Mouse (Mus musculus) stomach, postnatal 0 days (tissue): ENCODE measurements at regions not wholly inside any gene's neighbourhood (a gene's known extent, or its start where the extent isn't known, plus 50 kb on each side); places are given as distances from the start of the nearest gene placed in this dataset.

Experiments used
- ATAC-seq: fragments of 200-750 bp; cut with Nextera tagmentation; 2 replicates; pipeline ENCODE4 v1.8.0; 2017; ENCODE audit not compliant: low FRiP score, low TSS enrichment
- DNase-seq: peaks from one replicate; pipeline ENCODE4 v3.0.0-alpha.2; 2016; ENCODE audit warnings: low spot score
- H3K27ac ChIP-seq: fragments of 300-500 bp; sonication (generic); replicated peaks from 2 replicates; pipeline ENCODE4 v1.5.1; 2014; ENCODE audit warnings: mild to moderate bottlenecking, control low read depth
- H3K27me3 ChIP-seq: fragments of 300-500 bp; sonication (generic); 2 replicates; pipeline ENCODE4 v1.6.1; 2014; ENCODE audit warnings: low read length; ENCODE audit not compliant: control insufficient read depth, insufficient read depth
- H3K36me3 ChIP-seq: fragments of 300-500 bp; sonication (generic); 2 replicates; pipeline ENCODE4 v1.6.1; 2014; ENCODE audit warnings: low read length, mixed read lengths; ENCODE audit not compliant: control insufficient read depth, insufficient read depth
- H3K4me1 ChIP-seq: fragments of 300-500 bp; sonication (generic); replicated peaks from 2 replicates; pipeline ENCODE4 v1.6.1; 2014; ENCODE audit warnings: antibody characterized with exemption; ENCODE audit not compliant: control insufficient read depth, insufficient read depth
- H3K4me2 ChIP-seq: fragments of 300-500 bp; sonication (generic); replicated peaks from 2 replicates; pipeline ENCODE4 v1.6.1; 2014; ENCODE audit warnings: low read depth, mild to moderate bottlenecking, control low read depth, moderate library complexity
- H3K4me3 ChIP-seq: fragments of 300-500 bp; sonication (generic); 2 replicates; pipeline ENCODE4 v1.5.1; 2014; ENCODE audit warnings: low read depth, low read length, control low read depth
- H3K9ac ChIP-seq: fragments of 300-500 bp; sonication (generic); 2 replicates; pipeline ENCODE4 v1.6.1; 2014; ENCODE audit warnings: mild to moderate bottlenecking, low read length, control low read depth, mixed read lengths
- H3K9me3 ChIP-seq: fragments of 300-500 bp; sonication (generic); 2 replicates; pipeline ENCODE4 v1.6.1; 2016; ENCODE audit warnings: low read length; ENCODE audit not compliant: control insufficient read depth
- CTCF ChIP-seq: IDR thresholded peaks from 2 replicates; pipeline ENCODE4 v1.5.1; 2016; ENCODE audit warnings: antibody characterized with exemption, low read depth, mild to moderate bottlenecking, moderate library complexity
- EP300 ChIP-seq: optimal IDR thresholded peaks from 2 replicates; pipeline ENCODE3; 2016; ENCODE audit warnings: antibody characterized with exemption
- WGBS: fragments of 180-500 bp; shearing (Covaris S2); extraction: QIAGEN DNeasy Blood & Tissue Kit; methylation state at CpG from one replicate; pipeline ENCODE4 v1.1.7; 2014; 5-methylcytosine and 5-hydroxymethylcytosine counted together

DNA sequence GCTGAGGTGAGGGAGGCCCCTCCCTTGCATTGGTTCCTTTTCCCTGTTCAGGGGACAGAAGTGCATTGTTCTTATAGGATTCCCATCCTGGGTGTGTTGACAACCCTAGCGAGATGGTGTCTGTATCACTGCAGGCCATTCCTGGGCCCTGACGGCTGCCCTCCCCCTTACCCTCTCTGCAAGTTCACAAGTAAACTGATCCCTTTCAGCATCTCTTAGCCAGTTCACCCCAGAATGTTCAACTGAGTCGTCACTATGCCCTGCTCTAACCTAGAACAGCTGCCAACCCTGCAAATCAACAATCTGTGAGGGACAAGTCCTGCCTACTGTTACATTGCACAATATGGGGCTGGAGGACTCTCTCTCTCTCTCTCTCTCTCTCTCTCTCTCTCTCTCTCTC, 109.3 kb downstream of the Tmem18 start:
- Histone ChIP-seq H3K9me3 (no peaks in the 10 kb centered on the region), H3K27ac (no peak overlapping the region), H3K27me3 (no peaks in the 10 kb centered on the region), H3K4me1 (no peaks in the 10 kb centered on the region), H3K4me2 (no peak overlapping the region), H3K9ac (no peak overlapping the region), H3K36me3 (no peaks in the 10 kb centered on the region), H3K4me3 (no peak overlapping the region)
- DNase-seq (no peak), ATAC-seq (no peak)
- 46% methylated on average over 3 of the region's 3 CpGs for WGBS
- TF ChIP-seq CTCF: no peak
- TF ChIP-seq EP300: no peak

DNA sequence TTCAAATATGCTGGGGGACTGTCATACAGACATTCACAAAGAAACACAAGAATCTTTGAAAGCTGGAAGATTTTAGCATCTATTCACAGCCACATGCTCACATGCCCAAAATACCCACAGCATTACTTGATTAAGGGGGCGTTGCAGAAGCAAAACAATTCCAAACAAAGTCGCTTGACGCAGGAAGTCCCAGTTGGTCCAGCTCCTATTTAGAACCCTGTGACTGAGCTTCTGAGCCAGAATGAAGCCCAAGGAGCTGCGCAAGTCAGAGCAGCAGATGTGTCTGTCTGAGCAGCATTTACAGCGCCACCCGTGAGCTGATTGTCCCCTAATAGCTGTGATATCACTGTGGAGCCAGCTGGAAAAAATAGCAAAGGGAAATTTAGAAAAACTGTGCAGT, 114.0 kb downstream of the Tmem18 start:
- H3K27ac ChIP-seq: no peak overlapping the region
- no peaks in the 10 kb centered on the region for H3K36me3 ChIP-seq
- no peak overlapping the region for H3K4me2 ChIP-seq
- H3K9ac ChIP-seq: no peak overlapping the region
- H3K4me1 ChIP-seq: no peaks in the 10 kb centered on the region
- DNase-seq (no peak), ATAC-seq (no peak)
- H3K4me3 ChIP-seq: no peak overlapping the region
- H3K9me3 ChIP-seq: no peaks in the 10 kb centered on the region
- WGBS: 67% methylated on average over 6 of the region's 6 CpGs
- TF ChIP-seq EP300: no peak
- H3K27me3 ChIP-seq: no peaks in the 10 kb centered on the region

DNA sequence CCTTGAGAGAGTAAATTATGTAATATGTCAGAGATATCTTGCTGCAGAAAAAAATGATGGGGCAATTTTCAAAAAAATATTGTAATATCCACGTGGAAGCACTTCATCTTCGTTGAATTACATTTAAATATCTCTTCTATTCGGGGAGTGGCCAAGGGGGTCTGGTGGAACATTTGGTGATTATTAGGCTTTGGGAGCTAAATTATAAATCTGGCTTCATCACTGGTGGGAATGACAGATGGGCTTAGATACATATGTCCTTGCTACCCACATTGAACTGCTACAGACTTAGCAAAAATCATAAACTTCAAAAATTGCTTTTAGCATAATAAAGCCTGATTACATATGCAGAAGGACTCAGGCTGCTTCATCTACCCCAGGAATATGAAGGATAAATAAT, 119.5 kb downstream of the Tmem18 start:
- H3K27ac ChIP-seq: no peak overlapping the region
- no peaks in the 10 kb centered on the region for H3K27me3 ChIP-seq
- DNase-seq: no peak
- 73% methylated on average over 3 of the region's 3 CpGs for WGBS
- no peak overlapping the region for H3K4me2 ChIP-seq
- ATAC-seq: no peak
- H3K36me3 ChIP-seq: no peaks in the 10 kb centered on the region
- no peaks in the 10 kb centered on the region for H3K4me1 ChIP-seq
- no peak overlapping the region for H3K4me3 ChIP-seq
- H3K9me3 ChIP-seq: no peaks in the 10 kb centered on the region
- TF ChIP-seq EP300 (no peak), CTCF (no peak)
- no peak overlapping the region for H3K9ac ChIP-seq

GRCm38 (mm10) chr12:30707271-30707670, 123.0 kb downstream of the Tmem18 start:
- ATAC-seq (no peak), DNase-seq (no peak)
- 75% methylated on average over 5 of the region's 5 CpGs for WGBS
- Histone ChIP-seq H3K4me3 (no peak overlapping the region), H3K27me3 (no peaks in the 10 kb centered on the region), H3K4me1 (no peaks in the 10 kb centered on the region), H3K27ac (no peak overlapping the region), H3K36me3 (no peaks in the 10 kb centered on the region), H3K9me3 (no peaks in the 10 kb centered on the region), H3K4me2 (no peak overlapping the region), H3K9ac (no peak overlapping the region)
- no peak for TF ChIP-seq EP300
- TF ChIP-seq CTCF: no peak

GRCm38 (mm10) chr12:30708635-30709181, 124.5 kb downstream of the Tmem18 start:
- no peak for DNase-seq
- Histone ChIP-seq H3K27me3 (no peaks in the 10 kb centered on the region), H3K9me3 (no peaks in the 10 kb centered on the region), H3K4me2 (no peak overlapping the region), H3K27ac (no peak overlapping the region), H3K36me3 (no peaks in the 10 kb centered on the region), H3K9ac (no peak overlapping the region), H3K4me1 (no peaks in the 10 kb centered on the region), H3K4me3 (no peak overlapping the region)
- 58% methylated on average over 2 of the region's 2 CpGs for WGBS
- TF ChIP-seq CTCF (peak; percentile 44), EP300 (no peak)
- no peak for ATAC-seq

DNA sequence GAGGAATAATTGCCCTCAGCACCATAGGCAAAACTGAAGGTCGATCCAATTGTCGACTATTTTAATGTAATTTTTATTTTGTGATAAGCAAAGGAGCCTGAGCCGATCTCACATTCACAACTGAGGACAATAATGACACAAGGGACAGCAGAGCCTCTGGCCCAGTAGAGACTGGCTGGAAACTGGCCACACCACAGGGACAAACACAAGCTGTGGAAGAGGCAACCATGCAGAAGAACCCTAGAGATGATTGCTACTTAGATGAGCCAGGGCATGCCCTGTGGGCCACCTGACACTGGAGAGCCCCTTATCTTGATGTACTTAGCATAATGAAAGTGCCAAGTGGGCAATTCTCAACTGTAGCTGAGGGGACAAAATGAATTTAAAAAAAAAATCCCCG, 126.3 kb downstream of the Tmem18 start:
- Histone ChIP-seq H3K27ac (no peak overlapping the region), H3K27me3 (no peaks in the 10 kb centered on the region), H3K4me2 (no peak overlapping the region), H3K9ac (no peak overlapping the region), H3K9me3 (no peaks in the 10 kb centered on the region), H3K4me1 (no peaks in the 10 kb centered on the region), H3K4me3 (no peak overlapping the region), H3K36me3 (no peaks in the 10 kb centered on the region)
- WGBS: 72% methylated on average over 4 of the region's 4 CpGs
- DNase-seq (no peak), ATAC-seq (no peak)
- TF ChIP-seq CTCF (no peak), EP300 (no peak)
